8 mouse cellular contexts compared by ENCODE assay signal in genomic region chr10:99107964-99108363, GRCm38 (mm10). TPM values are rescaled to one million over a fixed set of nuclear protein-coding genes. Genes with fewer than 3 reads are reported as not detected.
DNase-seq lines count a peak whose midpoint lies in the region; ATAC-seq and TF ChIP-seq lines count a peak whose summit lies in the region.

Galnt4 (plus strand) TSS chr10:99108159.

- peak within 1 kb of the TSS; percentile 91 for H3K9ac ChIP-seq in intestine, embryonic 15.5 days
- peak within 1 kb of the TSS; percentile 87 for H3K9ac ChIP-seq in limb, embryonic 14.5 days (ENCODE audit: low read depth, low read length, severe bottlenecking)
- peak within 1 kb of the TSS; percentile 95 for H3K9ac ChIP-seq in midbrain, embryonic 16.5 days (ENCODE audit: low read depth, low read length)

- H3K4me1 ChIP-seq in intestine, embryonic 15.5 days (replicated peaks) = peaks cover 10% of the 10 kb centered on the region; the same call in 1 of the 2 replicates
- H3K4me1 ChIP-seq in limb, embryonic 14.5 days (ENCODE audit: control insufficient read depth, insufficient read depth, low read length) = peaks cover 7% of the 10 kb centered on the region; the same call in 1 of the 2 replicates
- peaks cover 26% of the 10 kb centered on the region for H3K4me1 ChIP-seq in midbrain, embryonic 16.5 days (ENCODE audit: control insufficient read depth, insufficient read depth, low read length)

- H3K27ac ChIP-seq in intestine, embryonic 15.5 days = peak within 1 kb of the TSS; percentile 84
- H3K27ac ChIP-seq in limb, embryonic 14.5 days (replicated peaks; ENCODE audit: low read depth, low read length) = peak within 1 kb of the TSS; percentile 85
- peak within 1 kb of the TSS; percentile 93 for H3K27ac ChIP-seq in midbrain, embryonic 16.5 days (ENCODE audit: low read length)

- TF ChIP-seq POLR2A in limb, embryonic 14.5 days (IDR thresholded peaks at IDR 0.05; ENCODE audit: borderline replicate concordance, extremely low read depth, insufficient read depth, insufficient read length) = no peak

- peaks cover 5% of the 10 kb centered on the region; the same call in 1 of the 2 replicates for H3K9me3 ChIP-seq in intestine, embryonic 15.5 days
- no peaks in the 10 kb centered on the region for H3K9me3 ChIP-seq in limb, embryonic 14.5 days (ENCODE audit: control insufficient read depth, low read length)
- no peaks in the 10 kb centered on the region for H3K9me3 ChIP-seq in midbrain, embryonic 16.5 days (replicated peaks; ENCODE audit: control insufficient read depth, low read length, poor library complexity, severe bottlenecking)

- DNase-seq in cerebellum, adult 9-10 months = no peak
- DNase-seq in embryo, embryonic 10 days (ENCODE audit: low spot score) = peak; percentile 87
- peak; percentile 81 for DNase-seq in gastrocnemius, postnatal 25 days
- DNase-seq in limb, embryonic 14.5 days (ENCODE audit: low spot score) = peak; percentile 85
- peak; percentile 60 to 76 for DNase-seq in spleen, postnatal 14 days (ENCODE audit: low spot score in 2 of 2)

- under 1% methylated on average over 22 of the region's 22 CpGs for WGBS in intestine, embryonic 15.5 days
- WGBS in limb, embryonic 14.5 days = 0% methylated on average over 15 of the region's 22 CpGs
- WGBS in midbrain, embryonic 16.5 days = under 1% methylated on average over 22 of the region's 22 CpGs

- no peaks in the 10 kb centered on the region for H3K27me3 ChIP-seq in intestine, embryonic 15.5 days (replicated peaks)
- no peaks in the 10 kb centered on the region for H3K27me3 ChIP-seq in limb, embryonic 14.5 days (ENCODE audit: control insufficient read depth, insufficient read depth, low read length)
- no peaks in the 10 kb centered on the region for H3K27me3 ChIP-seq in midbrain, embryonic 16.5 days (ENCODE audit: control insufficient read depth, insufficient read depth, low read depth, low read length)

- peak within 1 kb of the TSS; percentile 98 for H3K4me3 ChIP-seq in intestine, embryonic 15.5 days (replicated peaks)
- peak within 1 kb of the TSS; percentile 94 for H3K4me3 ChIP-seq in limb, embryonic 14.5 days (replicated peaks; ENCODE audit: low read length)
- H3K4me3 ChIP-seq in midbrain, embryonic 16.5 days (ENCODE audit: low read depth, low read length) = peak within 1 kb of the TSS; percentile 97

- H3K4me2 ChIP-seq in intestine, embryonic 15.5 days (replicated peaks) = peak within 1 kb of the TSS; percentile 96
- H3K4me2 ChIP-seq in limb, embryonic 14.5 days (replicated peaks; ENCODE audit: low read depth, low read length, severe bottlenecking) = peak within 1 kb of the TSS; percentile 71
- peak within 1 kb of the TSS; percentile 96 for H3K4me2 ChIP-seq in midbrain, embryonic 16.5 days (ENCODE audit: low read length)

- peak; percentile 58 for ATAC-seq in cerebellum, adult (ENCODE audit: insufficient number of reproducible peaks, low FRiP score, low TSS enrichment)
- ATAC-seq in intestine, embryonic 15.5 days = peak; percentile 88
- ATAC-seq in limb, embryonic 14.5 days (ENCODE audit: low FRiP score, low read depth) = peak; percentile 87
- peak; percentile 77 for ATAC-seq in midbrain, embryonic 16.5 days

- H3K36me3 ChIP-seq in intestine, embryonic 15.5 days = peaks cover 7% of the 10 kb centered on the region; the same call in 1 of the 2 replicates
- H3K36me3 ChIP-seq in limb, embryonic 14.5 days (ENCODE audit: control insufficient read depth, insufficient read depth, low read length) = peaks cover 11% of the 10 kb centered on the region; the same call in 1 of the 2 replicates
- peaks cover 17% of the 10 kb centered on the region for H3K36me3 ChIP-seq in midbrain, embryonic 16.5 days (ENCODE audit: control insufficient read depth, insufficient read depth, low read length)

RNA-seq across cellular contexts. Expression of gene Galnt4, which starts in this region (rescaled TPM):
- 1 to 10 TPM; 1.5 to 1.9 TPM for total RNA-seq in gastrocnemius, postnatal 25 days (2021)
- 20.0 and 21.7 TPM in 2 replicates for polyA plus RNA-seq in intestine, embryonic 15.5 days (2015; fragmentation: Nextera tagmentation; extraction: Ambion mirVana)
- polyA plus RNA-seq in limb, embryonic 14.5 days (2012; rRNA removed) = 3.5 and 4.3 TPM in 2 replicates
- 13.0 and 13.8 TPM in 2 replicates for polyA plus RNA-seq in limb, embryonic 14.5 days (2014; fragmentation: Nextera tagmentation; extraction: Ambion mirVana)
- polyA plus RNA-seq in midbrain, embryonic 16.5 days (2015; fragmentation: Nextera tagmentation; extraction: Ambion mirVana) = 2.6 and 2.8 TPM in 2 replicates
